8 mouse cellular contexts compared by ENCODE assay signal in the genomic region with DNA sequence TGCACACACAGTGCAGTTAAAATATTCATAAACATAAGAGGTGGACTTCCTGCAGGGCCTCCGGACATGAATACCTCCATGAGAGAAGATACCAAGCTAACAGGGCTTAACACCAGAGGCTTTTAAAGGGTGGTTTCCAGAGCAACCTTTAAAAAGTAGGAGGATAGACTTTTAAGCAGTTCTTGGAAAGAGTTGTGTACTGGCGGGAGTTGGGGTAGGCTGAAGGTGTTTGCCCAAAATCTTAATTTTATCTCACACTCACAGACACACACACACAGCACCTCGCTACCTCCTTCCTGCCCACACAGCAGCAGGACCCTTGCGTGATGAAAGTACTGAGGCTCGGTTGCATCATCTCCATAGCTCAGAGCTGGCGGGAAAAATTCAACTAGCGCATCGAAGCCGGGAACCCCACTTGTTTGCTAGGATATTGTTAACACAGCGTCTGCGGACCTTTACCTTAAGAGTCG. TPM values are rescaled to one million over a fixed set of nuclear protein-coding genes. Genes with fewer than 3 reads are reported as not detected.
DNase-seq lines count a peak whose midpoint lies in the region; ATAC-seq and TF ChIP-seq lines count a peak whose summit lies in the region.

No protein-coding gene starts in this region.

- no peak overlapping the region for H3K27ac ChIP-seq in intestine, embryonic 14.5 days (ENCODE audit: low read depth)
- H3K27ac ChIP-seq in midbrain, postnatal 0 days (ENCODE audit: low read depth, low read length): no peak overlapping the region

- no peak for TF ChIP-seq POLR2A in lung, adult 2 months (IDR thresholded peaks at IDR 0.05; ENCODE audit: borderline replicate concordance, extremely low read depth, low read depth, low read length)

- H3K4me2 ChIP-seq in intestine, embryonic 14.5 days (ENCODE audit: low read length): peak overlapping the region; percentile 95
- peak overlapping the region; percentile 88 for H3K4me2 ChIP-seq in midbrain, postnatal 0 days (ENCODE audit: low read depth, low read length, poor library complexity, severe bottlenecking)

- DNase-seq in lung, adult 2 months: no peak
- DNase-seq in lung, postnatal 4 days: no peak
- peak; percentile 73 for DNase-seq in c-Kit-positive CD71-positive TER-119-positive erythroid progenitor cells, embryonic 14.5 days (ENCODE audit: low spot score)
- no peak for DNase-seq in intestine, embryonic 14.5 days (ENCODE audit: low spot score)
- DNase-seq in midbrain, postnatal 0 days (ENCODE audit: low spot score): no peak
- DNase-seq in testis, postnatal 14 days (ENCODE audit: low spot score): no peak
- DNase-seq in thymus, postnatal 4 days: no peak
- DNase-seq in adrenal gland, adult 8-10 months: no peak

- no peaks in the 10 kb centered on the region for H3K9me3 ChIP-seq in intestine, embryonic 14.5 days (ENCODE audit: control insufficient read depth, low read length)
- no peaks in the 10 kb centered on the region for H3K9me3 ChIP-seq in midbrain, postnatal 0 days (ENCODE audit: low read length)

- ATAC-seq in intestine, embryonic 14.5 days (replicated peaks; ENCODE audit: low FRiP score, low TSS enrichment, low read depth): no peak
- ATAC-seq in midbrain, postnatal 0 days (ENCODE audit: low FRiP score): no peak

- H3K36me3 ChIP-seq in intestine, embryonic 14.5 days (ENCODE audit: control insufficient read depth, insufficient read depth, low read length): peaks cover 27% of the 10 kb centered on the region
- peaks cover 19% of the 10 kb centered on the region for H3K36me3 ChIP-seq in midbrain, postnatal 0 days (ENCODE audit: insufficient read depth, low read length)

- TF ChIP-seq CTCF in lung, adult 2 months (IDR thresholded peaks at IDR 0.05; ENCODE audit: insufficient read depth, low read length): no peak
- no peak for TF ChIP-seq CTCF in midbrain, postnatal 0 days (IDR thresholded peaks at IDR 0.05)

- 3% methylated on average over 12 of the region's 12 CpGs for WGBS in lung, adult 2 months
- 7% methylated on average over 12 of the region's 12 CpGs for WGBS in intestine, embryonic 14.5 days
- WGBS in midbrain, postnatal 0 days: 12% methylated on average over 12 of the region's 12 CpGs

- H3K9ac ChIP-seq in intestine, embryonic 14.5 days (ENCODE audit: low read length): peak overlapping the region; percentile 65
- H3K9ac ChIP-seq in midbrain, postnatal 0 days (replicated peaks; ENCODE audit: low read length, poor library complexity, severe bottlenecking): peak overlapping the region; percentile 56

- H3K4me3 ChIP-seq in lung, adult 2 months (replicated peaks; ENCODE audit: extremely low read depth, low read depth, low read length): peak overlapping the region; percentile 81
- H3K4me3 ChIP-seq in intestine, embryonic 14.5 days (ENCODE audit: low read depth, low read length): peak overlapping the region; percentile 70
- peak overlapping the region; percentile 51 for H3K4me3 ChIP-seq in midbrain, postnatal 0 days (ENCODE audit: low read depth, low read length)

- H3K27me3 ChIP-seq in intestine, embryonic 14.5 days (replicated peaks; ENCODE audit: control insufficient read depth, insufficient read depth, low read length): peaks cover 30% of the 10 kb centered on the region
- H3K27me3 ChIP-seq in midbrain, postnatal 0 days (ENCODE audit: insufficient read depth, low read length): peaks cover 8% of the 10 kb centered on the region; the same call in 1 of the 2 replicates

- H3K4me1 ChIP-seq in lung, adult 2 months (ENCODE audit: control insufficient read depth, insufficient read depth, low read length): peaks cover 5% of the 10 kb centered on the region
- H3K4me1 ChIP-seq in intestine, embryonic 14.5 days (replicated peaks; ENCODE audit: control insufficient read depth, insufficient read depth, low read length): peaks cover 26% of the 10 kb centered on the region
- peaks cover 5% of the 10 kb centered on the region; the same call in 1 of the 2 replicates for H3K4me1 ChIP-seq in midbrain, postnatal 0 days (ENCODE audit: insufficient read depth, low read length)

RNA-seq across cellular contexts. Expression of gene Shmt2, which starts 0.6 kb away (rescaled TPM):
- 40.3 and 57.7 TPM in 2 replicates for polyA plus RNA-seq in lung, adult 2 months (2012; rRNA removed)
- 132 and 142 TPM in 2 replicates for polyA plus RNA-seq in intestine, embryonic 14.5 days (2014; fragmentation: Nextera tagmentation; extraction: Ambion mirVana)
- 39.8 and 48.0 TPM in 2 replicates for total RNA-seq in midbrain, postnatal 0 days (2014; rRNA removed)
- 32.8 and 34.2 TPM in 2 replicates for polyA plus RNA-seq in midbrain, postnatal 0 days (2015; fragmentation: Nextera tagmentation; extraction: Ambion mirVana)
- 10 to 100 TPM; 45.3 to 56.0 (median 49.8) TPM for total RNA-seq in adrenal gland, adult 8-10 months (2022)

RNA-seq across cellular contexts. Expression of gene Ndufa4l2, which starts 6.9 kb away (rescaled TPM):
- 107 and 124 TPM in 2 replicates for polyA plus RNA-seq in lung, adult 2 months (2012; rRNA removed)
- 25.9 and 28.5 TPM in 2 replicates for polyA plus RNA-seq in intestine, embryonic 14.5 days (2014; fragmentation: Nextera tagmentation; extraction: Ambion mirVana)
- total RNA-seq in midbrain, postnatal 0 days (2014; rRNA removed): 16.2 and 16.6 TPM in 2 replicates
- 18.7 and 19.9 TPM in 2 replicates for polyA plus RNA-seq in midbrain, postnatal 0 days (2015; fragmentation: Nextera tagmentation; extraction: Ambion mirVana)
- 10 to 100 TPM; 42.4 to 64.4 (median 50.7) TPM for total RNA-seq in adrenal gland, adult 8-10 months (2022)

RNA-seq across cellular contexts. Expression of gene Nxph4, which starts 12.7 kb away (rescaled TPM):
- 0.23 and 0.24 TPM in 2 replicates for polyA plus RNA-seq in lung, adult 2 months (2012; rRNA removed)
- polyA plus RNA-seq in intestine, embryonic 14.5 days (2014; fragmentation: Nextera tagmentation; extraction: Ambion mirVana): 4.0 and 5.5 TPM in 2 replicates
- total RNA-seq in midbrain, postnatal 0 days (2014; rRNA removed): 11.8 and 22.6 TPM in 2 replicates
- 68.9 and 72.4 TPM in 2 replicates for polyA plus RNA-seq in midbrain, postnatal 0 days (2015; fragmentation: Nextera tagmentation; extraction: Ambion mirVana)
- 10 to 100 TPM in 3 of 4 experiments, 1 to 10 TPM in 1; 8.3 to 16.8 (median 13.2) TPM for total RNA-seq in adrenal gland, adult 8-10 months (2022)

RNA-seq across cellular contexts. Expression of gene Stac3, which starts 20.2 kb away (rescaled TPM):
- polyA plus RNA-seq in lung, adult 2 months (2012; rRNA removed): 1.5 and 5.8 TPM in 2 replicates
- polyA plus RNA-seq in intestine, embryonic 14.5 days (2014; fragmentation: Nextera tagmentation; extraction: Ambion mirVana): 0.32 TPM in 1 of 2 replicates, not detected in the other
- 1.2 and 2.3 TPM in 2 replicates for total RNA-seq in midbrain, postnatal 0 days (2014; rRNA removed)
- 0.51 and 1.0 TPM in 2 replicates for polyA plus RNA-seq in midbrain, postnatal 0 days (2015; fragmentation: Nextera tagmentation; extraction: Ambion mirVana)
- 1 to 10 TPM in 3 of 4 experiments, under 1 TPM in 1; 0.87 to 4.6 (median 3.7) TPM for total RNA-seq in adrenal gland, adult 8-10 months (2022)

Comparison
In these comparisons a context has a peak if more than half of its experiments do, and no peak if none do; other contexts are left out.
1. RNA of gene Nxph4, which starts 12.7 kb away (polyA plus RNA-seq): 68.9 to 72.4 TPM in midbrain, postnatal 0 days; 4.0 to 5.5 TPM in intestine, embryonic 14.5 days and 0.23 to 0.24 TPM in lung, adult 2 months; every median in the first group is over 10 times any median in the second.
2. Peak in every context shown above with its lines, with median percentiles within 50 percentile points of each other: H3K4me3 ChIP-seq.